Mouse (Mus musculus) gastrocnemius, postnatal 25 days (tissue): ENCODE measurements at regions not wholly inside any gene's neighbourhood (a gene's known extent, or its start where the extent isn't known, plus 50 kb on each side); places are given as distances from the start of the nearest gene placed in this dataset.
"Not testable (repeated sequence)": the region's sequence is repeated elsewhere in the genome, so short reads cannot be mapped to it uniquely, and the experiment has no call there.

Experiments
- DNase-seq: peaks from one replicate; pipeline ENCODE4 v3.0.0; 2022

DNA sequence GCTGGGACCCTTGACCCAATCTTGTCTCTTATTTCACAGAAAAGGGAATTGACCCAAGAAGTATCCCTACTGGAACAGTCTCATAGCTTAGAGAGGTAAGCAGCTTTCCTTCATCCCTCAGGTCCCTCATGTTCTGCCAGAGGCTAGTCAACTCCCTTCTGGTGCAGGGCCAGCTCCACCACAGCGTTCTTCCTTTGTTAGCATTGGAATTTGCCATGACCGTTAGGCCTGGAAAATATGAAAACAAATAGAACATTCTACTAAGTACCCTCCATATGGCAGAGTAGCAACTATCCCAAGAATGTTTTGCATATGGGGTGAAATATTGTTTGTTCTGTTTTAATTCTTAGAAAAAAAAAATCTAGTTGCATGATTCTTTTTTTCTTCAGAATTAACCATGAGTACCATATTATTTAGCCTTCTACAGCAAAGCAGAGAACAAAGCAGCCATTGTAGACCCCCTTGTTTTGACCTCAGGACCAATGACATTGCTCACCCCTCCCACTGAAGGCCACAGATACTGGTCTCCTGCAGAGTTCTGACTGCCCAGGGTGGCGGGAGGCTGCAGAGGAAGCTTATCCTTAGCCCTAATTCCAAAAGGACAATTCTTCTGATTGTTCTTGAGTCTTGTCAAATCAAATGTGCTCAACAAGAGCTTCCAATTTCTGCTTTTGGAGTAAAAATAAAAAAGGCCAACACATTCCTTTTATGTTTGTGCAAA, 78.1 kb upstream of the Ehbp1 start:
- DNase-seq, result no peak

GRCm38 (mm10) chr11:22421762-22422161, 79.7 kb upstream of the Ehbp1 start:
- no peak for DNase-seq

DNA sequence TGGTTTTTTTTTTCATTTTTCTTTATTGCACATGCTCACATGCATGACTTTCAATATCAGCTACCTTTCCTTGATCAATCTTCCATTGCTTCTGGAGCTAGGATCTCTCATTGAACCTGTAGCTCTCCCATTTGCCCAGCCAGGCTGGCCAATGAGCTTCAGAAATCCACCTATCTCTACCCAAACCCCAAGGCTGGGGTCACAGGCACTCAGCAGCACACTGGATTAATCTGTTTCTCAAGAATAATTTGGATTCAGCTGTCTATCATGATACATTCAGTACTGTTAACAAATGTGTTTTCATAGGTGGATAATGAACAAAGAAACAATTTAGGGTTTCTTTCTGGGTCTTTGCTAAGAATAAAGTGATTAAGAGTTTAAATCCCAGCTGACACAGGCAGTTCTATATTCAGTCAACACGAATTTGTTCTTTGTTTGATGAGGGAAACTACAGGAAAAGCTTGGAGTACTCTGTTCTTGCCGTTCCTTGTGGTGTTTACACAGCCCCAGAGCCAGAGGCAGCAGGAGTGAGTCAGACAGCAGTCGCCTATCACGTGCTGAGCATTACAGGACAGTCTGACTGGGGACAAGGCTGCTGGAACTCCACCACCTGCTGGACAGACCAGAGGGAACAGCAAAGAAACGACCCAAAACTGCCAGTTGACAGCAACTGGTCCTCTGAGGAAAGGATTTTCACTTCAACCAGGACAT, 74.6 kb upstream of the Tmem17 start:
- DNase-seq, result peak; percentile 80

- peak; percentile 77 for DNase-seq
These were observed 74.1 kb upstream of the Tmem17 start for GRCm38 (mm10) chr11:22437851-22438215.

GRCm38 (mm10) chr11:22438441-22439066, 73.3 kb upstream of the Tmem17 start:
- DNase-seq, result peak; percentile 18

DNA sequence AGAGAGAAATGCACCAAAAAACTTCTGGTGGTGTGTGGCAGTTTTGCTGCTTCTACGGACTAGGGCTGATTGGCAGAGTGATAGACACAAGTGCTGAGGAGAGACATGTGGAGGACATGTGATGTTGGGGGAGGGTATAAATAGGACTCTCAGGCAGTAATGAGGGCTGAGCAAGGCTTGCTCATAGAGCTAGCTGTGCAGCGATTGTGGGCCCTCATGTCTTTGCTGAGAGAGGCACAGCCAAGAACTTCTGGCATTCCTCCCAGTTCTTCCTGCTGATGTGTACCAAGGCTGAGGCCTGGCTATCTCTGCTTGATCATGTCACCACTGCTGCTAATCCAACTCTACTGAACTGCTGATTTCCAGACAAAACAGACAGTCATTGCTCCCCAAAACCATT, 71.4 kb upstream of the Tmem17 start:
- DNase-seq, result peak; percentile 56

DNA sequence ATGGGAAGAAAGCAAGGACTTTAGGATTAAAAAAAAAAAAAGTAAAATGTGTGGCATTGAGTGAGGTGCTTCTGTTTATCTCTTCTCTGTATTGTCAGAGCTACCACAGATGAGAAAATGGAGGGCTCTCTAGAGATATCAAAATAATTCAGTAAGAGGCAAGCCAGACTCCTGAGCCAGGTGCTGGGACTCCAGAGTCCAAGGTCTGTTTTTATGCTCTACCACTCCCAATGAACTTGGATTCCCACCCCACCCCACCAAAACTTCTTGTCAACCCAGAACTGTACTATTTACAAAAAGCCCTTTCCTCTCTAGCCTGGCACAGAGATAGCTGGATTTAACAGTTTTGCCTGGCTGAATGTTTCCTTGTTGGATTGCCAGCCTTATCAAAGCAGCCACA, 58.7 kb upstream of the Tmem17 start:
- DNase-seq, result no peak

GRCm38 (mm10) chr11:22456286-22456685, 55.6 kb upstream of the Tmem17 start:
- no peak for DNase-seq

GRCm38 (mm10) chr11:22457220-22457619, 54.7 kb upstream of the Tmem17 start:
- DNase-seq, result no peak

GRCm38 (mm10) chr11:22458951-22459703, 52.8 kb upstream of the Tmem17 start:
- DNase-seq, result no peak

DNA sequence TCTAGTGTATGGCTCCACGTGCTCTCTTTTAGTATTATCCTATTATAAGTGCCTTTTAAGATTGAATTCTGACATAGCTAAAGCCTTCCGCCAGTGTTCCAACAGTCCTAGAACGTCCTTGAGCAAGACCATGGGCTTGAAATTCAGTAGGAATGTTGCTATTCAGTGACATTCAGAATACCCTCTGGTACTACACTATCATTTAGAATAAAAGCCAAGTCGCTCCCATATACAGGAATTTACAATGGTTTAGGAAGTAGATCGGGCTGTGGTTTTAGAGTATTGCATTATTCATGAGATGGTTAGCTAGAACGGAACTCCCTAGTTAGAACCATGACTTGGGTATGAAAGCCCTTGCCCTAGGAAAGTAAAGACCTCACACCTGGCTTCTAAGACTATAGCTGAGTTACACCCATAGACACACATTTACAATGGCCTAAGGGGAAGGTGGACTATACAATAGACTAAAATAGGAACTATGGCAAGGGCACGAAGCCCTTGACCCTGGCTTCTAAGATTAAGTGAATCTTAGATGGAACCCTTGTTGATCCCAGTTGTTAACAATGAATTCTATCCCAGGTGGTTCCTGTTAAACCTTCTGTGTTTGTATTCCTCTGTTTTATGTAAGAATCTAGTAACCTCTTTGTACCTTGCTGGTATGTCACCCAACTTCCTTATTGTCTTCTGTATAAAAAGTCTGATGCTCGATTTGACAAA, 50.7 kb upstream of the Tmem17 start:
- DNase-seq, result not testable (repeated sequence)
